Mouse (Mus musculus) liver, adult 2 months (tissue): Measurements from ENCODE around the gene Ipo13. TPM values are rescaled to one million over a fixed set of nuclear protein-coding genes. Genes with fewer than 3 reads are reported as not detected.

Experiments used
- DNase-seq: peaks from one replicate; pipeline ENCODE4 v3.0.0-alpha.2; 2011; ENCODE audit warnings: low read depth, low spot score; ENCODE audit errors: extremely low read depth
- H3K27ac ChIP-seq: fragments of 200-500 bp; replicated peaks from 2 replicates; pipeline ENCODE4 v1.5.1; 2012; ENCODE audit warnings: low read depth, mild to moderate bottlenecking, control low read depth, inconsistent platforms, low read length; ENCODE audit not compliant: insufficient read depth
- H3K27me3 ChIP-seq: fragments of 200-500 bp; 2 replicates; pipeline ENCODE4 v1.6.1; 2012; ENCODE audit warnings: mild to moderate bottlenecking, moderate library complexity, low read length, inconsistent platforms; ENCODE audit not compliant: control insufficient read depth, insufficient read depth
- H3K36me3 ChIP-seq: fragments of 200-500 bp; 2 replicates; pipeline ENCODE4 v1.6.1; 2012; ENCODE audit warnings: low read length, inconsistent platforms; ENCODE audit not compliant: control insufficient read depth, insufficient read depth
- H3K4me1 ChIP-seq: fragments of 200-500 bp; 2 replicates; pipeline ENCODE4 v1.6.1; 2011; ENCODE audit warnings: low read length; ENCODE audit not compliant: control insufficient read depth, insufficient read depth
- H3K4me3 ChIP-seq: fragments of 200-500 bp; 2 replicates; pipeline ENCODE4 v1.5.1; 2011; ENCODE audit warnings: low read depth, mild to moderate bottlenecking, control low read depth, low read length, moderate library complexity; ENCODE audit not compliant: insufficient read depth
- H3K79me2 ChIP-seq: fragments of 200-500 bp; 2 replicates; pipeline ENCODE4 v1.6.1; 2012; ENCODE audit warnings: inconsistent platforms, mild to moderate bottlenecking, low read length, moderate library complexity; ENCODE audit not compliant: control insufficient read depth, insufficient read depth
- H3K9ac ChIP-seq: fragments of 200-500 bp; 2 replicates; pipeline ENCODE4 v1.6.1; 2012; ENCODE audit warnings: low read depth, mild to moderate bottlenecking, control low read depth, inconsistent platforms, low read length
- CTCF ChIP-seq: fragments of 200-500 bp; IDR thresholded peaks from 2 replicates; pipeline ENCODE4 v1.5.1; 2011; ENCODE audit warnings: low read depth, low read length, control low read depth
- POLR2A ChIP-seq: fragments of 200-500 bp; IDR thresholded peaks from 2 replicates; pipeline ENCODE4 v1.6.1; 2011; ENCODE audit warnings: low read length, control low read depth; ENCODE audit not compliant: insufficient read depth; ENCODE audit errors: extremely low read depth
- WGBS: fragments of 180-500 bp; shearing (Covaris S2); methylation state at CpG from one replicate; pipeline ENCODE4 v1.1.7; 2018; 5-methylcytosine and 5-hydroxymethylcytosine counted together
- polyA plus RNA-seq: library from polyadenylated mRNA; depleted of rRNA; stranded (reverse); fragments of >200 nt; gene quantifications from 2 replicates; pipeline ENCODE4 v1.2.3, GENCODE M21; 2012; rRNA removed
- total RNA-seq: library from RNA; depleted of rRNA; stranded (reverse); fragments of >200 nt; gene quantifications from 2 replicates; pipeline ENCODE4 v1.2.3, GENCODE M21; 2014; rRNA removed

Ipo13 gene
- total and polyA plus RNA-seq, 2 experiments = 3.5 to 23.5 TPM

DNA sequence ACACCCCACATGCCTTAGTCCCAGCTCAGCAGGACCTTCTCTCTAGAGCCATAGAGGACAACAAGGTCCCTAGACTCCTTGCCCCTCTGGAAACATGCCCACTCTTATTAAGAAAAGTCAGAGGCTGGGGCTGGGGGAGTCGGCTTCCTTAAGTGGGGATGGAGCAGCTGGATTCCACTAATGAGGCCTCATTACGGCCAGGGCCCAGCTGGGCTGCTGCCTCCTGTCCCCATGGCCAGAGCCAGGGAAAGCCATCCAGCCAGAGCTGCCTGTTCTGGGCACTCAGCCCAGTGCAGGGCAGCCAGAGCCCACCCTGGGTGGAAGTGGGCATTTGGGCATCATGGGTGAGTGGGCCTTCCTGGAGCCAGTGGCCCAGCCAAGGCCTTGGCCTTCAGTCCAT, 67.8 kb downstream of the Ipo13 start:
- no peaks in the 10 kb centered on the region for H3K79me2 ChIP-seq
- TF ChIP-seq CTCF (no peak), POLR2A (no peak)
- no peak for DNase-seq
- peaks cover 3% of the 10 kb centered on the region for H3K36me3 ChIP-seq
- H3K9ac ChIP-seq = no peak overlapping the region
- 92% methylated on average over 2 of the region's 2 CpGs for WGBS
- H3K27ac ChIP-seq = no peak overlapping the region
- no peak overlapping the region for H3K4me3 ChIP-seq
- H3K4me1 ChIP-seq = no peaks in the 10 kb centered on the region
- no peaks in the 10 kb centered on the region for H3K27me3 ChIP-seq

DNA sequence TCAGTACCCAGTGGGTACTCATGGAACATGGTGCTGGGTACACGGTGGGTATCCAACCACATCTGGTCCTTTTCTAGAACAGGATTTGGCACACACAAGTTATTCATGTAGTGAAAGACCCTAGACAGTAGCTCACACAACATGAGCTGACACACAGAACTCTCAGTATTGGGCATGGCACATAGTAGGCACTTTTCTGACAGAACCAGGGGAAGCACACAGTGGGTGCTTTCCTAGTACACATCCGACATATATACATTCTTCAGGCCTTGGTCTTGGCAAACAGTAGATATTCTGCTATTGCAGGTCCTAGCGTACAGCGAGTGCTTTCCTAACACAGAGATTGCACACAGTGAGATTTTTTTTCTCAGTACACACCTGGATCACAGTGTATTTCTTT, 68.5 kb downstream of the Ipo13 start:
- H3K9ac ChIP-seq = no peak overlapping the region
- H3K36me3 ChIP-seq = peaks cover 3% of the 10 kb centered on the region
- no peaks in the 10 kb centered on the region for H3K27me3 ChIP-seq
- TF ChIP-seq POLR2A (no peak), CTCF (no peak)
- H3K27ac ChIP-seq = no peak overlapping the region
- no peak overlapping the region for H3K4me3 ChIP-seq
- no peak for DNase-seq
- no peaks in the 10 kb centered on the region for H3K79me2 ChIP-seq
- peaks cover 5% of the 10 kb centered on the region for H3K4me1 ChIP-seq
- 97% methylated on average over 4 of the region's 4 CpGs for WGBS

GRCm38 (mm10) chr4:117845316-117845715, 69.5 kb downstream of the Ipo13 start:
- Histone ChIP-seq H3K4me1 (peaks cover 15% of the 10 kb centered on the region), H3K79me2 (no peaks in the 10 kb centered on the region), H3K9ac (no peak overlapping the region), H3K27me3 (no peaks in the 10 kb centered on the region), H3K27ac (no peak overlapping the region), H3K36me3 (peaks cover 3% of the 10 kb centered on the region), H3K4me3 (no peak overlapping the region)
- TF ChIP-seq POLR2A (no peak), CTCF (no peak)
- no peak for DNase-seq
- WGBS = 93% methylated on average over 11 of the region's 11 CpGs

Other genes with a start within 250 kb of the Ipo13 start
- 16.7 and 16.8 TPM in 2 replicates for gene Dmap1, start 232.7 kb downstream of the Ipo13 start, total RNA-seq
- 11.3 and 13.3 TPM in 2 replicates for gene Dmap1, start 232.7 kb downstream of the Ipo13 start, polyA plus RNA-seq
- gene Gm12845, start 190.6 kb downstream of the Ipo13 start, total RNA-seq = not detected in 2 replicates
- gene Gm12845, start 190.6 kb downstream of the Ipo13 start, polyA plus RNA-seq = not detected in 2 replicates
- gene Klf17, start 149.4 kb downstream of the Ipo13 start, total RNA-seq = not detected in 2 replicates
- gene Klf17, start 149.4 kb downstream of the Ipo13 start, polyA plus RNA-seq = not detected in 2 replicates
- gene Slc6a9, start 80.5 kb downstream of the Ipo13 start, total RNA-seq = 9.1 and 11.0 TPM in 2 replicates
- 51.0 and 57.0 TPM in 2 replicates for gene Slc6a9, start 80.5 kb downstream of the Ipo13 start, polyA plus RNA-seq
- gene Ccdc24, start 42.4 kb downstream of the Ipo13 start, total RNA-seq = not detected in 2 replicates
- gene Ccdc24, start 42.4 kb downstream of the Ipo13 start, polyA plus RNA-seq = 0.51 and 0.54 TPM in 2 replicates
- 0.18 and 0.34 TPM in 2 replicates for gene B4galt2, start 31.5 kb downstream of the Ipo13 start, total RNA-seq
- 0.29 and 0.80 TPM in 2 replicates for gene B4galt2, start 31.5 kb downstream of the Ipo13 start, polyA plus RNA-seq
- gene Atp6v0b, start 27.7 kb downstream of the Ipo13 start, total RNA-seq = 124 and 163 TPM in 2 replicates
- 238 and 244 TPM in 2 replicates for gene Atp6v0b, start 27.7 kb downstream of the Ipo13 start, polyA plus RNA-seq
- 1.7 and 1.9 TPM in 2 replicates for gene Dph2, start 23.0 kb downstream of the Ipo13 start, total RNA-seq
- 6.9 and 10.2 TPM in 2 replicates for gene Dph2, start 23.0 kb downstream of the Ipo13 start, polyA plus RNA-seq
- gene Artn, start 14.8 kb upstream of the Ipo13 start, total RNA-seq = not detected in 2 replicates
- 0.07 TPM in 1 of 2 replicates, not detected in the other for gene Artn, start 14.8 kb upstream of the Ipo13 start, polyA plus RNA-seq
- gene St3gal3, start 219.9 kb upstream of the Ipo13 start, total RNA-seq = 27.9 and 38.3 TPM in 2 replicates
- gene St3gal3, start 219.9 kb upstream of the Ipo13 start, polyA plus RNA-seq = 44.9 and 47.5 TPM in 2 replicates